In genomic region chr8:122806956-122807538, GRCm38 (mm10) we compare ENCODE assay signal across 10 mouse cellular contexts. TPM values are rescaled to one million over a fixed set of nuclear protein-coding genes. Genes with fewer than 3 reads are reported as not detected.
A peak's percentile ranks its signal among the peaks of the same experiment; 100 is the strongest.
DNase-seq lines count a peak whose midpoint lies in the region; ATAC-seq lines count a peak whose summit lies in the region.
"Had no signal": no experiment of that assay in that cellular context is flagged by ENCODE, and none has a peak within 500 bp of the region (broad histone marks: within the 10 kb centered on the region; RNA-seq: fewer than 3 reads in every experiment).

No protein-coding gene starts in this region.

- peak overlapping the region; percentile 68 for H3K27ac ChIP-seq in neural tube, embryonic 11.5 days (ENCODE audit: low read depth, low read length)
- peak overlapping the region; percentile 76 for H3K27ac ChIP-seq in hindbrain, embryonic 14.5 days
- peak overlapping the region; percentile 79 for H3K27ac ChIP-seq in neural tube, embryonic 12.5 days

- no peak overlapping the region for H3K4me2 ChIP-seq in neural tube, embryonic 11.5 days (ENCODE audit: low read depth)
- no peak overlapping the region for H3K4me2 ChIP-seq in hindbrain, embryonic 14.5 days (replicated peaks)
- H3K4me2 ChIP-seq in neural tube, embryonic 12.5 days (replicated peaks): 0 out of 2 replicates have a peak overlapping the region, but pooled peaks have one; percentile 7

- H3K36me3 ChIP-seq in neural tube, embryonic 11.5 days (ENCODE audit: control insufficient read depth, insufficient read depth, low read length): no peaks in the 10 kb centered on the region
- H3K36me3 ChIP-seq in hindbrain, embryonic 14.5 days (replicated peaks; ENCODE audit: control insufficient read depth, insufficient read depth): no peaks in the 10 kb centered on the region
- no peaks in the 10 kb centered on the region for H3K36me3 ChIP-seq in neural tube, embryonic 12.5 days

- no peaks in the 10 kb centered on the region for H3K27me3 ChIP-seq in neural tube, embryonic 11.5 days (ENCODE audit: control insufficient read depth, insufficient read depth, low read length)
- no peaks in the 10 kb centered on the region for H3K27me3 ChIP-seq in hindbrain, embryonic 14.5 days (ENCODE audit: control insufficient read depth, insufficient read depth, low read length)
- no peaks in the 10 kb centered on the region for H3K27me3 ChIP-seq in neural tube, embryonic 12.5 days (replicated peaks)

- no peaks in the 10 kb centered on the region for H3K9me3 ChIP-seq in neural tube, embryonic 11.5 days (ENCODE audit: control insufficient read depth, low read length)
- no peaks in the 10 kb centered on the region for H3K9me3 ChIP-seq in hindbrain, embryonic 14.5 days (ENCODE audit: control insufficient read depth, low read length)
- no peaks in the 10 kb centered on the region for H3K9me3 ChIP-seq in neural tube, embryonic 12.5 days

- no peak for DNase-seq in neural tube, embryonic 11.5 days (ENCODE audit: low spot score)
- DNase-seq in neural tube, embryonic 10.5 days (ENCODE audit: extremely low spot score, low spot score): no peak
- DNase-seq in hindbrain, embryonic 14.5 days (ENCODE audit: low spot score): no peak
- no peak for DNase-seq in urinary bladder, adult 18-20 months (ENCODE audit: low spot score in 2 of 2)
- no peak for DNase-seq in cerebellum, adult 11 months
- DNase-seq in layer of hippocampus, postnatal 25 days (ENCODE audit: extremely low spot score in 1 of 2, low spot score in 1 of 2): no peak
- DNase-seq: heart, adult 11 months; lung, postnatal 14 days had no signal

- WGBS in neural tube, embryonic 11.5 days: 77% methylated on average over 7 of the region's 7 CpGs
- WGBS in hindbrain, embryonic 14.5 days: 38% methylated on average over 7 of the region's 7 CpGs
- 50% methylated on average over 7 of the region's 7 CpGs for WGBS in neural tube, embryonic 12.5 days

- ATAC-seq in neural tube, embryonic 11.5 days (ENCODE audit: insufficient read depth, low FRiP score, low TSS enrichment): no peak
- ATAC-seq in hindbrain, embryonic 14.5 days (ENCODE audit: low FRiP score): no peak
- no peak for ATAC-seq in neural tube, embryonic 12.5 days (ENCODE audit: low FRiP score, low read depth)

- H3K9ac ChIP-seq in neural tube, embryonic 11.5 days (ENCODE audit: low read length): peak overlapping the region; percentile 29
- peak overlapping the region; percentile 19; the same call in 1 of the 2 replicates for H3K9ac ChIP-seq in hindbrain, embryonic 14.5 days
- no peak overlapping the region for H3K9ac ChIP-seq in neural tube, embryonic 12.5 days

- H3K4me1 ChIP-seq in neural tube, embryonic 11.5 days (ENCODE audit: control insufficient read depth, insufficient read depth, low read length): peaks cover 26% of the 10 kb centered on the region
- H3K4me1 ChIP-seq in hindbrain, embryonic 14.5 days (replicated peaks; ENCODE audit: control insufficient read depth, insufficient read depth, low read length): peaks cover 67% of the 10 kb centered on the region
- peaks cover 76% of the 10 kb centered on the region for H3K4me1 ChIP-seq in neural tube, embryonic 12.5 days

- H3K4me3 ChIP-seq in neural tube, embryonic 11.5 days (ENCODE audit: low read depth, low read length): no peak overlapping the region
- no peak overlapping the region for H3K4me3 ChIP-seq in hindbrain, embryonic 14.5 days (replicated peaks; ENCODE audit: low read length)
- H3K4me3 ChIP-seq in neural tube, embryonic 12.5 days: no peak overlapping the region

RNA-seq across cellular contexts. Expression of gene Acsf3, which starts 31.8 kb away (rescaled TPM):
- 15.4 and 16.2 TPM in 2 replicates for polyA plus RNA-seq in neural tube, embryonic 11.5 days (2014; fragmentation: Nextera tagmentation; extraction: Ambion mirVana)
- polyA plus RNA-seq in hindbrain, embryonic 14.5 days (2014; fragmentation: Nextera tagmentation; extraction: Ambion mirVana): 14.5 and 16.5 TPM in 2 replicates
- 16.6 and 18.3 TPM in 2 replicates for polyA plus RNA-seq in neural tube, embryonic 12.5 days (2016; fragmentation: Nextera tagmentation; extraction: Ambion mirVana)
- total RNA-seq in layer of hippocampus, postnatal 25 days (2021): 10 to 100 TPM; 14.8 to 22.0 TPM

RNA-seq across cellular contexts. Expression of gene Cdh15, which starts 40.7 kb away (rescaled TPM):
- polyA plus RNA-seq in neural tube, embryonic 11.5 days (2014; fragmentation: Nextera tagmentation; extraction: Ambion mirVana): 8.3 and 9.0 TPM in 2 replicates
- polyA plus RNA-seq in hindbrain, embryonic 14.5 days (2014; fragmentation: Nextera tagmentation; extraction: Ambion mirVana): 1.5 TPM in 2 replicates
- polyA plus RNA-seq in neural tube, embryonic 12.5 days (2016; fragmentation: Nextera tagmentation; extraction: Ambion mirVana): 5.4 and 7.2 TPM in 2 replicates
- total RNA-seq in layer of hippocampus, postnatal 25 days (2021): 1 to 10 TPM in 1 of 2 experiments, under 1 TPM in 1; 0.70 to 1.2 TPM
- total RNA-seq: heart, postnatal 36 days had no signal
